10 mouse cellular contexts compared by ENCODE assay signal in the genomic region with DNA sequence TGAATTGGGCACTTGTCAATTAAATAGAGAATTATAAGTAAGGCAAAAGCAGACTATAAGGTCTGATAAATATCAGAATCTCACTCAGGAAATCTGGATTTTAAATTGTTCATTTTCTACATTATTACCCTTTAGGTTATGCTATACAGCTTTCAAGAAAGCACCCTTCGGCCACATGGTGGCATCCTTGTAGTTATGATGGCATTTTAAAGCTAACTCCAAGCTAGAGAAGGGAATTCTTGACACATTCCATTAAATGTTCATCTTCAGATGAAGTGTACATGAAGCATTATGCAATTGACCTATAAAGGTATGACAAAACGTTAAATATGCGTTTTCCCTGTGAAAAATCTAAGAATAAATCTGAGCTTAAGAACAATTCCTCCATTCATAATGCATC.
DNase-seq lines count a peak whose midpoint lies in the region; ATAC-seq and TF ChIP-seq lines count a peak whose summit lies in the region.
"Had no signal": no experiment of that assay in that cellular context is flagged by ENCODE, and none has a peak within 500 bp of the region (broad histone marks: within the 10 kb centered on the region; RNA-seq: fewer than 3 reads in every experiment).

No protein-coding gene starts in this region.

- TF ChIP-seq CTCF in gastrocnemius, adult 2 months (IDR thresholded peaks at IDR 0.05), result peak; percentile 28; the same call in 1 of the 2 replicates

- intact Hi-C loops in gastrocnemius, adult 2 months (cut with DNase I), result no loop called here
- intact Hi-C loops in left cerebral cortex, postnatal 25 days (cut with DNase I), result loop anchor here (5.0 to 10.0 kb wide), 4 partner anchors 176 to 1727 kb away; a partner anchor contains a TSS

- in situ Hi-C loops in ES-E14 (cut with MboI; ENCODE audit: low sequenced_read_pairs in 2 of 2, unreplicated experiment in 2 of 2), result no loop called here

- H3K36me3 ChIP-seq in ES-E14 (ENCODE audit: control insufficient read depth, insufficient read depth, low read length, poor library complexity, severe bottlenecking), result no peaks in the 10 kb centered on the region
- H3K36me3 ChIP-seq: G1E; liver, embryonic 15.5 days had no signal

- DNase-seq in gastrocnemius, adult 2 months, result peak; percentile 16
- no peak for DNase-seq in gastrocnemius, postnatal 4 days (ENCODE audit: low spot score in 2 of 2)
- no peak for DNase-seq in ES-E14 (ENCODE audit: low read depth, low spot score)
- peak; percentile 52 to 85 for DNase-seq in left cerebral cortex, postnatal 25 days (ENCODE audit: low spot score in 2 of 2)
- DNase-seq in thymus, postnatal 14 days, result no peak
- DNase-seq in heart, adult 11 months, result no peak
- no peak for DNase-seq in gastrocnemius, postnatal 10 days

- no peaks in the 10 kb centered on the region for H3K9me3 ChIP-seq in ES-E14 (ENCODE audit: control insufficient read depth, insufficient read depth, low read depth, low read length)
- H3K9me3 ChIP-seq: G1E; liver, embryonic 15.5 days had no signal

- H3K27ac ChIP-seq in gastrocnemius, adult 2 months, result no peak overlapping the region
- H3K27ac ChIP-seq in ES-E14 (ENCODE audit: insufficient read depth, low read depth, low read length, poor library complexity, severe bottlenecking), result no peak overlapping the region
- H3K27ac ChIP-seq: liver, embryonic 15.5 days had no signal

- H3K9ac ChIP-seq in ES-E14 (ENCODE audit: insufficient read depth, low read depth, low read length, poor library complexity, severe bottlenecking), result no peak overlapping the region
- H3K9ac ChIP-seq: liver, embryonic 15.5 days had no signal

- peak; percentile 98 for ATAC-seq in frontal cortex, adult (ENCODE audit: low TSS enrichment)

- no peaks in the 10 kb centered on the region for H3K4me1 ChIP-seq in ES-E14 (ENCODE audit: control insufficient read depth in 2 of 2, insufficient read depth in 2 of 2, low read length in 2 of 2, poor library complexity in 1 of 2)
- H3K4me1 ChIP-seq: liver, embryonic 15.5 days had no signal

- no peak overlapping the region for H3K4me3 ChIP-seq in gastrocnemius, adult 2 months
- H3K4me3 ChIP-seq in ES-E14 (ENCODE audit: insufficient read depth in 1 of 2, low read depth in 1 of 2, low read length in 2 of 2, poor library complexity in 1 of 2, severe bottlenecking in 1 of 2), result no peak overlapping the region
- H3K4me3 ChIP-seq: liver, embryonic 15.5 days had no signal

TF ChIP-seq in ES-E14, 5 proteins besides CTCF, POLR2A, EP300 and RAD21:
- TF ChIP-seq ZNF384 (IDR thresholded peaks at IDR 0.05; ENCODE audit: low read depth, low read length), result no peak
- no peak for TF ChIP-seq MAFK (IDR thresholded peaks at IDR 0.05; ENCODE audit: insufficient read depth, low read depth, low read length)
- no peak for TF ChIP-seq HCFC1 (IDR thresholded peaks at IDR 0.05; ENCODE audit: borderline replicate concordance, insufficient read depth, low read length)
- TF ChIP-seq ZC3H11A (IDR thresholded peaks at IDR 0.05; ENCODE audit: borderline replicate concordance, low read depth, low read length), result peak; percentile 16; the same call in 1 of the 2 replicates
- no peak for TF ChIP-seq CHD2 (IDR thresholded peaks at IDR 0.05; ENCODE audit: low read depth, low read length)
TF ChIP-seq in ES-E14: peak in this region for 1.

Comparison
In these comparisons a context has a peak if more than half of its experiments do, and no peak if none do; other contexts are left out.
1. DNase-seq: peak in gastrocnemius, adult 2 months (single experiment) and left cerebral cortex, postnatal 25 days (2 of 2); none in gastrocnemius, postnatal 4 days (0 of 2), ES-E14 (single experiment), thymus, postnatal 14 days (single experiment), heart, adult 11 months (single experiment) and gastrocnemius, postnatal 10 days (single experiment).